Mouse (Mus musculus) adrenal gland, adult 8-10 months (tissue): ENCODE data around the gene Ankrd12. TPM values are rescaled to one million over a fixed set of nuclear protein-coding genes. Genes with fewer than 3 reads are reported as not detected.

Experiments used
- DNase-seq: peaks from one replicate; pipeline ENCODE4 v3.0.0; 2022
- total RNA-seq, 4 experiments: library from RNA; stranded (reverse); gene quantifications; 2 replicates each; pipeline ENCODE4 v1.2.4; 2022

Gene Ankrd12
- total RNA-seq, 4 experiments from 2014 or later = 29.9 to 54.3 (median 38.0) TPM

DNA sequence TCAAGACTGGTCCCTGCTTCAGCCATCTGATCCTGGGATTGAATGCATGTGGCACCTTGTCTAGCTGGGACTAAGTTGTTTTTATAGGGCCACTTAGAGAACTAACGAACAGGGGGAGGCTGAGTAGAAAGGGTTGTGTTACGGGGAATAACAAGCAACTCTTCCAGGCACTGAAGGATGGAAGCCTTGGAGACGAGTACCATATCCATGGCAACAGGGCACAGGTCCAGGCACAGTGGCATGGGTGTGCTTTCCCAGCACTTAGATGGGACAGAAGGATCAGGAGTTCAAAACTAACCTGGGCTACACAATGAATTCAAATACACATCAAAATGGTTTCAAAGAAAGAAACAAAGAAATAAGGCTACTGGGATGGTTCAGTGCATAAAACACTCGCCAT lies 149.8 kb downstream of the Ankrd12 start:
- DNase-seq = no peak

DNA sequence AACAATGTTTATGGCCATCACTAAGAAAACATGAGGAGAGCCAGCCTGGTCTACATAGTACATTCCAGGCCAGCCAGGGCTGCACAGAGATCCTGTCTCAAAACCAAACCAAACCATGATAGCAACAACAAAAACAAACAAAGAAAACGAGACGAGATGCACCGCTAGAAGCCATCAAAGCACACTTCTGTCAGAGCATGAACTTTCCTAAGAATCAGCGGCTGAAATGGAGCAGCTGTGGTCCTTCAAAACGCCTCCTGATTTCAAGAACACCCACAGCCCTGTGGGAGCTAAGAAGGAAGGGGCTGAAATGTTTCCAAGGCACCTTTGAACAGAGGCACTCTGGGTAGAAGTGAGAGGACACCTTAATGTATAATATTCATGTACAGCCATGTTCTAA lies 152.7 kb downstream of the Ankrd12 start:
- DNase-seq = no peak

GRCm38 (mm10) chr17:65921975-65922374 lies 154.9 kb downstream of the Ankrd12 start:
- no peak for DNase-seq

GRCm38 (mm10) chr17:65919235-65919634 lies 157.7 kb downstream of the Ankrd12 start:
- no peak for DNase-seq

DNA sequence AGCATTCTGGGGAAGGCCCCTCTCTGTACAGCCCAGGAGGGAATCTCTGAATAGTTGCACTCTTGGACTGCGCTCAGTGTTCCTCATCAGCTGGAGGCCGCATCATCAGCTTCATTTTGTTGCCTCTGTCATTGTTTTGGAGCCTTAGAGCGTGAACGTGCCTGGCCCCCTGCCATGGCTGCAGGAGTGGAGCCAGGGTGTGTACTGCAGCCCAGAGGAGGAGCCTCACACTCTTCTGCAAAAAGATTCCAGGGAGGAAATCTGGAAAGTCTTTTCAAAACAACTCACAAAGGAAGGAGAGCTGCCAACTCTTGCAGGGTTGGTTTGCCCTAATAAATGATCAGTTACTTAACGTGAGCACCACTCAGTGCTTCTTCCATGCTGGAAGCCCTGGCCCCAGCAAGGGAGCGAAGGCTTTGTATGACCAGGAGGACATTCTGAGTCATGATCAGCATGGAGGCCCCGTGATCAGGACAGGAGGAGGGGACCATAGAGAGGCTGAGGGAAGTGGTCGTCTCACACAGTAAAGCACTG lies 160.7 kb downstream of the Ankrd12 start:
- no peak for DNase-seq

Other genes starting within 250 kb of the Ankrd12 start
- gene Ralbp1, start 191.3 kb downstream of the Ankrd12 start, total RNA-seq = 10 to 100 TPM; 59.3 to 64.9 (median 62.6) TPM
- 100 to 1,000 TPM; 107 to 156 (median 129) TPM for gene Twsg1, start 125.9 kb downstream of the Ankrd12 start, total RNA-seq
- 100 to 1,000 TPM; 232 to 318 (median 257) TPM for gene Ndufv2, start 24.5 kb upstream of the Ankrd12 start, total RNA-seq
- 10 to 100 TPM; 37.1 to 53.7 (median 46.1) TPM for gene Washc1, start 34.5 kb upstream of the Ankrd12 start, total RNA-seq
- gene Ddx11, start 46.4 kb upstream of the Ankrd12 start, total RNA-seq = 1 to 10 TPM; 5.4 to 7.1 (median 6.3) TPM